Mouse (Mus musculus): ENCODE results near the gene Zfp346.

DNA sequence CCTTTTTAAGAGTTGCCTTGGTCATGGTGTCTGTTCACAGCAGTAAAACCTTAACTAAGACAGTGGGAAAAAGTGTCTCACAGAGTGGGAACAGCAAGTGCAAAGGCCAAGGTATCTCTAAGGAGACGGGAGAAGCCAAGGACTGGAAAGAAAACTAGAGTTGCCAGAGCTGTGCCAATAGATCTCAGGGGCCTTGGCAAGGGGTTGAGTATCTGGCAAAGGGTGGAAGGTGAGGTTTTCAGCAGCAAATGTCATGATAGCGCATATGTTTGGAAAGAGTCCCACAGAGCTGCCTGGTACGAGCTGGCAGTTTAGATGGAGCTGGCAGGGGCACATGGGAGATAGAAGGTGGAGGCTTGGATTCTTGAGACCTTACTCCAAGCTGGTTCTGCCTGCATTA lies 74.5 kb downstream of the Zfp346 start:
- no peak for TF ChIP-seq EP300 (IDR thresholded peaks at IDR 0.05)
- TF ChIP-seq CTCF (IDR thresholded peaks at IDR 0.05): no peak
